Mouse (Mus musculus): Measurements from ENCODE around the gene 1600002K03Rik.
"Not testable (repeated sequence)": the region's sequence is repeated elsewhere in the genome, so short reads cannot be mapped to it uniquely, and the experiment has no call there.

Gene 1600002K03Rik

DNA sequence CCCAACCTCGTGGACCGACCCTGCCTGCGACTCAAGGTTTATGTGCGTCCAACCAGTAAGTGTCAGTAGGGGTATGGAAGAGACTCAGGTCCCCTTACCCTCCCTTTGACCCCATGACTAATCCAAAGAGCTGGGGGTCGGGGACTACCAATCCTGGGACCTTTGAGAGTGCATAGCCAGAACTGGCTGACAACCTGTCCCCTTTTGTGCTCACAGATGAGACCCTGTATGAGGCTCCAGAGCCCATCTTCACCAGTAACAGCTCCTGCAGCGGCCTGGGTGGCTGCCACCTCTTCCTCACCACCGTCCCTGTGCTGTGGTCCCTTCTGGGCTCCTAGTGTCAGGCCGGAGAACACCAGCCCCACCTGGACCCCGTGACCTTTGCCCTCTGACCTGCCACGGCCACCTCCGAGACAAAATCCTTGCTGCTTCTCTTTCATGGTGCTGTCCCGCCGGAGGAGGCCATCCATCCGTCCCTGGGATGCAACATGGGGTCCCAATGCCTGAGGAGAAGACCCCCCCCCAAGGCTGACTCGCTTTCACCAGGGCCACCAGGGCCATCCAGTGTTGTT, 15.8 kb downstream of the 1600002K03Rik start:
- DNase-seq (ENCODE audit: low spot score): no peak

DNA sequence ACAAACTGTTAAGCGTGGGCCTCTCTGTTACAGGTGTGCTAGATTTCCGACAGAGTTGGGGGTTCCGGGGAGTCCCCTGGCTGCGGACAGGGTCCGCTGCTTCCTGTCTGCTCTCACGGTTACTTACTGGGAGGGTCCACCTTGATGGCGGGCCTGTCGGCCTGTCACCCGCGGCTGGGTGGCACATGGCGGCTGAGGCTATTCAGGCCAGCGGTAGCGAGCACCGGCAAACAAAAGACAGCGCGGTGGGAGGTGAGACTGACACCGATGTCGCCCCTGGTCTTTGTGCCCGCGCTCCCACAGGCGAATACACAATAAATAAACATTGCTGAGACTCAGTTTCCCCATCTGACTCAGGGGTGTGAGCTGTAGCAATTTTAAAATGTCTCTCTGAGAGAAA, 17.3 kb downstream of the 1600002K03Rik start:
- DNase-seq (ENCODE audit: low spot score): no peak

DNA sequence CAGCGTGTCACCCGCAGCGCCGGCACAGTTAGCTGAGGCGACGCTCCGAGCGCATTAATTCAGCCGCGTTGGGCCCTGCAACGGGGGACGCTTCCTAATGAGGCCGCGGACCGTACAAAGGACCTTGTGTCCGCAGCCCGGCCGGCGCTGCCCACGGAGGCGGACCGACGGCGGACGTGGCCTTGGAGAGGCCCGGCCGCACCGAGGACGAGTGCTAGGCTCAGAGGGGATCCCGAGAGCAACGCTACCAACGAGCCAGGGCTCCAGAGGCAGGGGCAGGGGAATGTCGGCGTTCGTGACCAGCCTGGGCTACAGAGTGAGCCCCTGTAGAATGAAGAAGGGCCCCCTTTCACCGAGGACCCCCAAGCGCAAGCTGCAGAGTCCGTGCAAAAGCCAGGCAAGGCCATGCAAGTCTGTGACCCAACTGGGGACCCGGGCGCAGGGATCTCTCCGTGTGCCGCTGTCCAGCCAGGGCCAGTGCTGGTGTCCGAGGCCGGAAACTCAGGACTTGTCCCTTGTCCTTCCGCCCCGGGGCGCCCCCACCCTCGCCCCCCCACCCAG, 17.8 kb downstream of the 1600002K03Rik start:
- no peak for DNase-seq (ENCODE audit: low spot score)

DNA sequence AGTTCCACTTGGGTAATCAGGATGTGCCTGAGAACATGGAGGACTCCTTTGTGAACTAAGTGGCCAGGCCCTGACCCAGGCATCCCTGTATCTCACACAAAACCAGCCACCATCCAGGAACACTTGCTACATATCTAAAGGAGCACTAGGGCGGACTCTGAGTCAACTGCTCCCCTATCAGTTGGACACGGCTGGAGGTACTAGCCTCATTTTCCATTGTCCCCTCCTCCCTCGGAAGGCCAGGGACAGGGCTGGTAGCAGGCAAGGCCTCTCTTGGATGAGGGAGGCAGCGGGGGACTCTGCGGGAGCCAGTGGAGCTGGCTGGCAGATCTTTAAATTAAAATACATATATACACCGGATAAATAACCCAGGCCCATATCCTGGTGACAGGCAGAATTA, 21.2 kb downstream of the 1600002K03Rik start:
- no peak for DNase-seq (ENCODE audit: low spot score)

DNA sequence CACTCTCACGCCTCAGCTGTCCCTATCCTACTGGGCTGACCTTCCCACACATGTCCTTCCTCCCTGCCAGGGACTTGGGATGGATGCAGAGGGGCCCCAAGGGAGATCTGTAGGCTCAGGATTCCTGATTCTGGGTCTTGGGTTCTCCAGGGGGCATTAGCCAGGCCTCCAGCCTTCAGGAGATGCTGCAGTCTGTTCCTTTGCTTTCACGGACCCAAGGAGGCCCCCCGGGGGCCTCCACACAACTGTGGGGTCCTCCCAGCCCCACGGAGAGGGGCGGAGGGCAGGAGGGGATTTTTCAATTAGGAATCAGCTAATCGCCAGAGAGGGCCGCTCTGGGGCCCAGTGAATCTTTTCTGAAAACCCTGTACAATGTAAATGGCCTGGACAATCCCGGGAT, 21.7 kb downstream of the 1600002K03Rik start:
- DNase-seq (ENCODE audit: low spot score): no peak

DNA sequence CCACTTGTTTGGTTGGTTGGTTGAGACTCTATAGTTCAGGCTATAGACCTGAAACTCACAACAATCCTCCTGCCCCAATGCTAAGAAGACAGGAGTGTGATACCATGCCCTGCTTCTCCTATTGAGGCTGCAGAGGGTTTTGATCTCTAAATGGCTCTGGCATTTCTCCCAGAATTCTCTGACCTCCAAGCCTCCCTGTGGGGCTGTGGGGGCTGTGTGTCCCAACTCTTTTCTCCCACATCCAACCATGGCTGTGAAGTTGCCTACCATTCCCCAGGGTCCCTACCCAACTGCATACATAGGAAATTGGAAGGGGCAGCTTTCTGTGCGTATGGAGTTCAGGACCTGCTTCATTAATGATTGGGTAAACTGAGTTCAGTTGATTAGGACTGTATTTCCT, 23.4 kb downstream of the 1600002K03Rik start:
- DNase-seq (ENCODE audit: low spot score): no peak

DNA sequence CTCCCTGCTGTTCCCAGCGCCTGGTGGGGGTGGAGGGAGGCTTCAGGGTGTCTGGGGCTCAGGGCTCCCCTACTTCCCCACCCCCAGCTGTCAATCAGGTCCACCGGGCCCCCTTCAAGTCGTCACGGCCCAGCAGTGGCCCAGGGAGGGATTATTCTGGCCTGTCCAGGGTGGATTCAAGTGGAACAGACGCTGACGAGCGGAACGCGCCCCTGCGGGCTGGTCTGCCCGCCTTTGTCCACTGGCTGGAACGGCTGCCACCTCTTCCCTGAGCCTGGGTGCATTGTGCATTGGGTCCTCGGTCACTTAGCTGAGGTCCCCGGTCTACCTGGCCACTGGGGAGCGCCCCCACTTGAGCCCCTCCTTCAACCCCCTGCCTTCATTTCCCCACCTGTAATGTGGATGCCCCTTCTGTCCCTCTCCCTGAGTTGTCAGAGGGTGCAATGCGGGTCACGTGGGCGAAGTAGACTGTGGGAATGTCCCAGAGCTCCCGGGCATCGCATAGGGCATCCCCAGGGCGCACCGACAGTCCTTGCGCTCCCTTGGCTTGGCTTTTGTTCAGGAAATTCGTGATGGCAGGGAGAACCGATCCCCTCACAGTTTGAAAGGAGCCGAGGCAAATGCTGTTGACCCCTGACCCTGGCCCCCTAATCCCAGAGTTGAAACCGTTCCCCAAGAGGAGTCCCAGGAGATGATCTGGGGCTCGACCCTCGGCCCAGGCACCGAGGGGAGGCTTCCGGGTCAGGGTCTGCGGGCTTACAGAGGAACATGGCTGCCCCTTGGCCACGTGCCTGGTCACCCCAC, 24.2 kb downstream of the 1600002K03Rik start:
- no peak for DNase-seq (ENCODE audit: low spot score)

DNA sequence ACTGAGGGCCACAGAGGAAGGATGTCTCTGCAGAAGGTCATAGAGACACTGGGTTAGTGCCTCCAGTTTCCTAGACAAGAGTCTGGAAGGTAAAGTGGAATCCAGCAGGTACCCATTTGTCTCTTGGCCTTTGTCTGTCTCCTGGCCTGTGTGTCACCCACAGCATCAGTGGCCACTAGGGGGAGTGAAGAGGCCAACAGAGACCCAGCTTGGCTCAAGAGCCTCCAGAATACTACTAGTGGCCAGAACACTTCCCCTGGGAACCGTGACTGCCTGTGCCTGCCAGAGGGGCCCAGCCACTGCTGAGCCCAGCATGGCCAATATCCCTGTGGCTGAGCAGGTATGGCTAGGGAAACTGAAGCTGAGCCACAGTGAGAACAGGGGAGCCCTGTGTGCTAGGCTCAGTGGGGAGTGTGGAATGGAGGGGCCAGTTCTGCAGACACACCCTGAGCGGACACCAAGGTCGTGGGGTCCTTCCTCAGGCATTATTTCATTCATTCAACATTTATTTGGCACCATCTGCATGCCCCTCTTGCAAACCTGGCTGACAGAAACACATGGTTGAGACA, 26.8 kb downstream of the 1600002K03Rik start:
- peak; percentile 86 for DNase-seq (ENCODE audit: low spot score)

DNA sequence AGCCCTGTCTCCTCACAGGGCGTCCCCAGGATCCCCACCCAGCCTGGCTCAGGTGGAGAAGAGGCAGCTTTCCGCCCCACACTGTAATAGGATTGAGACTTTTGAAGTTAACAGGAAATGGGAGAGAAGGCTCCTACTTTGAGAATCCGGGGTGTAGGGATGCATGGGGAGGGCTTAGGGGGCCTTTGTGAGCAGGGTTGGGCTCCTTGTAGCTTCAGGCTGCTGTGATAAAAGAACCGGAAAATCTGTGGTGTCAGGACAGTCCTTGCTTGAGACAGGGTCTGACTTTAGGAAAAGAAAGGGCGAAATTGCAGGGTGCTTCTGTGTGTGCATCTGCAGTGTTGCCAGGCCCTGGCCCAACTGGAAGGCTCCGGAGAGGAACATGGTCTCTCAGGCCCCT, 27.7 kb downstream of the 1600002K03Rik start:
- no peak for DNase-seq (ENCODE audit: low spot score)

DNA sequence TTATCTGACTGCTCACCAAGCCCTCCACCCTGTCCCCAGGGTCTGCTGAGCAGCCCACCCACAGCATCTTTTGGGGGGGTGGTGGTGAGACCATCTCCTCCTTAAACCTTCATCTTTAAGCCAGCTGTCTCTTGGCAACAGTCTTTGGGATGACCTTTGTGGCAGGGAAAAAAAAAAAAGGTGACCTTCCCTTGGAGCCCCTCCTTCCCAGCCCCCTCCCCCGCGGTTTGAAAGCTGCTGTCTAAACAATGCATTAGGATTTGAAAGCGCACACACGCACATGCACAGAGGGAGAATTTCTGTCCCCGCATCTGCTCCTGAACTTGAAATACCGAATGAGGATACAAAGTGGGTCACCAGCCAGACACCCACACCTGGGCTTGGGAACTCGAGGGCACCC, 31.3 kb downstream of the 1600002K03Rik start:
- no peak for DNase-seq (ENCODE audit: low spot score)

DNA sequence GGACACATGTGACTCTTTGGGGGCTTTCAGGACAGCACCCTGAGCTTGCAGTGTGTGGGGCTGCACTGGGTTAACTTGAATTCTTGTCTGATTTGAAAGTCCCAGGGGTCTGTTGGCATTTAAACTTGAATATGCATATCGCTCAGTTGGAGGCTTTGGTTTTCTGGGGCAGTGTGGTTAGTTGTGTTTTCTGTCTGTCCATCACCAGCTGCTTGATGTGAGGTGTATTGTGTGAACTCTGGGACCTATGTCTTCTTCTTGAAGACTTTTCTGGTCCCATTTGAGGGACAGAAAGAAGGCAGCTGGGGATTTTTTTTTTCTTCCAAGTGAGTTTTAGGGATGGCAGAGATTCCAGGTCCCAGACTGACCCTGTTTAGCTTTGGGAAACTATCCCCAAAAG, 34.5 kb downstream of the 1600002K03Rik start:
- DNase-seq (ENCODE audit: low spot score): no peak

DNA sequence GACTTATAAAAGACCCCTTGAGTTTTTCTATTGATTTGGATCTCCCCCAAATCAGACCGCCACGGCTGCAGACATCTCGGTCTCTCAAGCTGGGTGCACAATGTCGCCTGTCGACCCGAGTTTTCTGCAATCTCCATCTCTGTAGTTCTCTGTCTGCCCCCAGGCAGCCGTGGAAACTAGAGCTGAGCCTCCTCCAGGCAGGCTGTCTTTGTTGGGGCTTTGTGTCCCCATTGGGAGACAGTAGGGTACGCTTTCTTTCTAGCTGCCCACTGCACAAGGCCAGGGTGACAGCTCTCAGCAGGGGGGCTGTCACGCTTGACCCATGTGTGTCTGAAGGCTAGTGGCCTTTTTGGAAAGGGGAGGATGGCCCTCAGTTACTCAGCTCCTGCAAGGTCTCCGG, 34.9 kb downstream of the 1600002K03Rik start:
- no peak for DNase-seq (ENCODE audit: low spot score)

DNA sequence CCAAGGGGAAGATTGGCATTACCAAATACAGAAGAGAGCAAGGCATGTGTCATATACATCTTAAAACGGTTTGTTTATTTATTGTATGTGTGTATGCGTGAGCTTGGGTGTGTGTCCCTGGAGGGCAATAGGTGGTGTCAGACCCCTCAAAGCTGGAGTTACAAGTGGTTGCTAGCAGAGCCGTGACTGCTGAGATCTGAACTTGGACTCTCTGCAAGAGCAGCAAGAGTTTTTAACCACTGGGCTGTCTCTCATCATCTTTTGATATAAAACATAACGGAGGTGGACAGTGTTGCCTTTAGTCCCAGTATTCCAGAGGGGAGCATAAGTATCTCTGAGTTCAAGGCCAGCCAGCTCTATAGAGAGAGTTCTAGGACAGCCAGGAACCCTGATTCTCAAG, 35.5 kb downstream of the 1600002K03Rik start:
- no peak for DNase-seq (ENCODE audit: low spot score)

DNA sequence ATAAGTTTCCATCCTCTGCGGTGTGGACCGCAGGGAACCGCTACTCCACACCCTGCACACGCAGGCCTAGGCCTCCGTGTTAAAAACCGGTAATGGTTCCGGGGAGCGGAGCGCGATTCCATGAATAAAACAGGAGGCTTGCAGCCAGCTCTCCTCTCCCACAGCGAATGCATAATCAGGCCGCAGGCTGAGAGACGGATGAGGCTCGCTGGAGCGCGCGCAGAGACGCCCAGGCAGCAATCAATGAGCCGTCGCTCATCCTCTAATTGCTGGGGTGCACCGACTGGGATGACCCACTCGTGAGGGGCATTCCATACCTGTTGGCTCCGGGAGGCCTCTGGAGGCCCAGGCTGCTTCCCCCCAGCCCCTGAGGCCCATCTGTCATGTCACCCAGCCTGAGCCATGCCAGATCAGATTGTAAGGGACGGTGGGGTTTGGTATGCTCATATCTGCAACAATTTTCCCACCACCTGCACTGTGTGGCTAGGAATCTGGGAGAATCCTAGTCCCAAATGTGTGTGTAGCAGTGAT, 36.2 kb downstream of the 1600002K03Rik start:
- DNase-seq (ENCODE audit: low spot score): no peak

DNA sequence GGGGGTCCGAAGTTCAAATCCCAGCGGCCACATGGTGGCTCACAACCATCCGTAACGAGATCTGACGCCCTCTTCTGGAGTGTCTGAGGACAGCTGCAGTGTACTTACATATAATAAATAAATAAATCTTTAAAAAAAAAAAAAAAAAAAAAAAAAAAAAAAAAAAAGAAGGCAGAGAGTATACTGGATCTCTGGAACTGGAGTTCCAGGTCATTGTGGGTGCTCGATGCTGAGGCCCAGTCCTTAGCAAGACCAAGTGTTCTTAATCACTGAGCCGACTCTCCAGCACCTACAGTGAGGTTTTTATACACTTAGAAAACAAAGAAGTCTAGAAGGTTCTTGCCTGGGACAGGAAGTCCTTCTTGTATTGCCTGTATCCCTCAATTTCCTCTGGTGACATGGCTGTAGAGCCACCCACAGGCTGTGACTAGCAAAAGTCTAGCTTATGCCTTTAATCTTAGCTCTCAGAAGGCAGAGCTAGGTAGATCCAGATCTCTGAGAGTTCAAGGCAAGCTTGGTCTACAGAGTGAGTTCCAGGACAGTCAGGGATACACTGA, 38.9 kb downstream of the 1600002K03Rik start:
- not testable (repeated sequence) for DNase-seq (ENCODE audit: low spot score)

DNA sequence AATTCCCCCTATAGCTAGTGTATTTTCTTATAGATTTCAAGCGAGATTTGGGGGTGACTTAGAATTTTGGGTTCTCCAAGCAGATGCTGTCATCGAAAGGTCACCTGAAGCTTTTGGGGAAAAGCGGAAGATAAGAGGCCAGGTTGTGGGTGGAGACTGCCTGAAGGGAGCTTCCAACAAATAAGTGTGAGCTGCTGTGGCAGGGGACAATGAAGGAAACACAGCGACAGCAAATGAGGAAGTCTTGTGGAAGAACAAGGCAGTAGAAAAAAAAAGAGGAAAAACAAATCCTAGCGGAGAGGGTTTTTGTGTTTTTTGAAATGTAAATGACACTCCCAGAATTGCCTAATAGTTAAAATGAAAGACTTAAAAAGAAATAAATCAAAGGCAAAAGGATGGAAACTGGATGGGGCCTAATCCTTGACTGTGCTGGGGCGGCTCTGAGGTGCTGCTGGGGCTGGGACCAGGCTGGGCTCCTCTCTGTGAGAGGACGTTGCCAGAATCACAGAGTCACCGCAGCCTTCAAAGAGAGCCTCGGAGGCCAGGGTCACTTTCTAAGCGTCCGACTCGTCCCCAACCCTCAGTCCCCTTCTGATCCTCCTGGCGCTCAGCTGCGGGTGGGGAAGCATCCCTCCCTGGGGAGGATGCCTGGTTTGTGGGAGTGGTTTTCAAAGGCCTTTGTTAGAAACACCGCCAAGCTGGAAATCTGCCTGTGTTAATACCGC, 42.5 kb downstream of the 1600002K03Rik start:
- no peak for DNase-seq (ENCODE audit: low spot score)

DNA sequence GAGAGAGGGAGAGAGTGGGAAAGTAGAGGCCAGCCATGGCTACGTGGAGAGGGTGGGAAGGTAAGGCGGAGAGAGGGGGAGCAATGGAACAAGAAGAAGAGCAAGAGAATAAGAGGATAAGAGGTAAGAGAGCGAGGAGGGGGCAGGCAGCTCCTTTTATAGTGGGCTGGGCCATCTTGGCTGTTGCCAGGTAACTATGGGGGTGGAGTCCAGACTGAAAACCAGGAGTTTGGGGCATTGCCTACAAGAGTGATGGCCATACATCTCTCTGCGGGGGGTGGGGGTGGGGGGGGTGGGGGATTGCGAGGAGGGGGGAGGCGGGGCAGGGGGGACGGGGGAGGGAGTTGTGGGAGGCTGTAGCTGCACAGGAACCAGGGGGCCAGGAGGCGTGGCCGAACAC, 47.9 kb downstream of the 1600002K03Rik start:
- no peak for DNase-seq (ENCODE audit: low spot score)

DNA sequence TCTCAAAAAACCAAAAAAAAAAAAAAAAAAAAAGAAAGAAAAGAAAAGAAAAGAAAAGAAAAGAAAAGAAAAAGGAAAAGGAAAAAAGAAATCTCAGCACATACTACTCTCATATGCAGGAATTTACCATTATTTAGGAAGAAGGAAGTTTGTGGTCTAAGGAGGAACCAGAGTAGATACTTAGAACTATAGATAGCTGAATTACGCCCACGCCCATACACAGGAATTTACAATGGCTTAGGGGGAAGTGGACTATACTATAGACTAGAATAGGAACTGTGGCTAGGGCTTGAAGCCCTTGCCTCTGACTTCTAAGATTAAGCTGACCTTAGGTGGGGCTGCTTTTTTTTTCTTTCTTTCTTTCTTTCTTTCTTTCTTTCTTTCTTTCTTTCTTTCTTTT, 50.4 kb downstream of the 1600002K03Rik start:
- DNase-seq (ENCODE audit: low spot score): not testable (repeated sequence)

Measured in layer of hippocampus, adult 9-10 months (tissue).